Mouse (Mus musculus): ENCODE data around the gene Hmgcl.

DNA sequence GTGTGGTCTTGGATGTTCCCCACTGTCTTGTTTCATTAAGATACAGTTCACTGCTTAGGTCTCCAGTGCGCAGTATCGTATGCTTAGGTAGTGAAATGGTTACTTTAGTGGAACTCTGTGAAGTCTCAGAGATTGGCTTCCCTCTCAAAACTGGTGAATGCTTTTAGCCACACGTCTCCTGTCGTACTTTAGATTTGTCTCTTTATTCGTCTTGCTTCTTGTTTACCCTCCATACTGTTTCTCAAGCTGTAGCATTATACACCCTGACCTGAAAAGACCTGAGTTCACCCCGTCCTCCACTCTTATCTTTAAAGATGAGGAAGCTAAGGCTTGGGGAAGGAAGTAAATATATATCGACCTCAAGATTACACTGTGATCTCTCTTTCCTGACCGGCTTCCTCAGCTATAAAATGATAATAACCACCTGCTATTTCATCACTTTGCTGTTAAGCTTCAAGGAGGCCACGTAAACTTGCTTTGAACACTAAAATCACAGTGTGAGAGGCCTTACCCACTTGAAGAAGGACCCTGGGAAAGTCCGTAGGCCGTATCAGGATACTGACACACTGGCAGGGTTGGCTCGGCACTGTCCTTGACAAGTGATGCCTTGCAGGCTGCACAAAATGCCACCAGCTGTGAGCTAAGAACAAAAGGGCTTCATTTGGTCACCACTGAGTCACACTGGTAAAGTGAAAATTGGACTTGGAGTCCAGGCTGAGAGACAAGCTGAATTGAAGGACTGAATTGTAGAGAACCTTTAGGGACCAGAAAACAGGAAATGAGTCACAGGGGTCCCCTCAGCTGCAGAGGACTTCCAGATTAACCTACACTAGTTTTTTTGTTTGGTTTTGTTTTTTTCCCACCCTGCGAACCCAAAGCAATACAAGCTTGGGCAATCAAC lies 26.9 kb downstream of the Hmgcl start:
- TF ChIP-seq CTCF (IDR thresholded peaks at IDR 0.05; ENCODE audit: low read depth, low read length) (no peak), POLR2A (IDR thresholded peaks at IDR 0.05; ENCODE audit: extremely low read depth, insufficient read depth, low read length) (no peak)

All from liver, adult 2 months (tissue).